8 mouse cellular contexts compared by ENCODE assay signal in the genomic region with DNA sequence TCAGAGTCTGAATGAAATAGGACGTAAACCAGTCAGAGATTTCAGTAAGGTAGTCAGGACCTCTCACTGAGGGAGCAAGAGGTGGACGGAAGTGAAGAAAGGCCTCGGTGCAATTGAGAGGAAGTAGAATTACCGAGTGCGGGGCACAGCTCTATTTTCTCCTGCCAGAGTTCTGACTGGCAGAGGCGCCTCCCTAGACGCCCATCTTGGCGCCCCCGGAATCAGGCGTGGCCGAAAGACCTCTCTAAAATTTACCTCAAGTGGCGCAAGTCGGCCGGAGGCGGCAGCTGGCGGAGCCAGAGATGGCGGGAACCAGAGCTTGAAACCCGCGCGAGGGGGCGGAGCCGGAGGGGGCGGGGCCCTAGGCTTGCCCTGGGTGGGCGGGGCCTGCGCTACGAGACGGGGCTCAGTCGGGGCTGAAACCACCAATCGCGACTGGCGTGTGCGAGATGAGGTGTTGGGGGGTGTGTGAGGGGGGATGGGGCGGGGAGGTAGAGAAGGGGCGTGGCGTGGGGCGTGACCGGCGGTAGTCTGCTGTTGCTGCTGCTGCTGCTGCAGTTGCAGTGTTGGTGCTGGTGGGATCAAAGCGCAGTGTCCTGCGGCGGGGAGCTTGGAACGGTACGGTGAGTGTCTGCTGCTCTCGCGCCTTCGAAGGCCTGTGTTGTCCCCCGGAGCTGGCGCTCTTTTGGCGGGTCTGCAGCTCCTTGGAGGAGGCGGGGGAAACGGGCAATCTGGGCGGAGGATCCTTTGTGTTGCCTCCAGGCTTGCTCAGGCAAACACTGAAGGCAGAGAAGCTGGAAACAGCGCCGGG. TPM values are rescaled to one million over a fixed set of nuclear protein-coding genes. Genes with fewer than 3 reads are reported as not detected.
DNase-seq lines count a peak whose midpoint lies in the region; ATAC-seq lines count a peak whose summit lies in the region.

A gene (minus strand): TSS at position 334 of the 811 bp plus-strand sequence.
A gene (plus strand): TSS at position 413 of the 811 bp plus-strand sequence.

- peaks cover 22% of the 10 kb centered on the region for H3K4me1 ChIP-seq in hindbrain, embryonic 15.5 days (replicated peaks)

- peak; percentile 93 for DNase-seq in T-cell, adult 2 months (ENCODE audit: low spot score)
- peak; percentile 89 to 96 for DNase-seq in cerebellum, postnatal 36 days
- DNase-seq in frontal cortex, postnatal 36 days (ENCODE audit: low spot score in 2 of 2): peak; percentile 90 to 91
- DNase-seq in left cerebral cortex, adult 18-20 months (ENCODE audit: low spot score in 2 of 2): peak; percentile 89 to 91
- DNase-seq in right cerebral cortex, adult 18-20 months: peak; percentile 93
- peak; percentile 81 for DNase-seq in urinary bladder, postnatal 10 days (ENCODE audit: low spot score)

- H3K79me2 ChIP-seq in macrophage (ENCODE audit: inconsistent target): peaks cover 44% of the 10 kb centered on the region; the same call in 1 of the 2 replicates

- WGBS in hindbrain, embryonic 15.5 days: 0% methylated on average over 52 of the region's 54 CpGs
- WGBS in macrophage (ENCODE audit: missing documents): under 1% methylated on average over 45 of the region's 54 CpGs

- H3K27ac ChIP-seq in hindbrain, embryonic 15.5 days (replicated peaks): peak within 1 kb of the TSS; percentile 94
- peak within 1 kb of the TSS; percentile 60 for H3K27ac ChIP-seq in macrophage

- peak within 1 kb of the TSS; percentile 80 for H3K4me2 ChIP-seq in hindbrain, embryonic 15.5 days

- no peaks in the 10 kb centered on the region for H3K36me3 ChIP-seq in hindbrain, embryonic 15.5 days
- no peaks in the 10 kb centered on the region for H3K36me3 ChIP-seq in macrophage (ENCODE audit: inconsistent target)

- peak within 1 kb of the TSS; percentile 88 for H3K9ac ChIP-seq in hindbrain, embryonic 15.5 days

- H3K27me3 ChIP-seq in hindbrain, embryonic 15.5 days: no peaks in the 10 kb centered on the region

- peak; percentile 99 for ATAC-seq in hindbrain, embryonic 15.5 days (ENCODE audit: low FRiP score, low read depth)

- H3K9me3 ChIP-seq in hindbrain, embryonic 15.5 days: no peaks in the 10 kb centered on the region

- H3K4me3 ChIP-seq in hindbrain, embryonic 15.5 days: peak within 1 kb of the TSS; percentile 79
- peak within 1 kb of the TSS; percentile 67 for H3K4me3 ChIP-seq in macrophage (ENCODE audit: inconsistent target)

RNA-seq across cellular contexts. Expression of the first gene that starts in this region (rescaled TPM):
- 7.4 and 8.8 TPM in 2 replicates for polyA plus RNA-seq in hindbrain, embryonic 15.5 days (2015; fragmentation: Nextera tagmentation; extraction: Ambion mirVana)
- total RNA-seq in left cerebral cortex, adult 18-20 months (2021): 1 to 10 TPM; 3.2 to 3.4 TPM
- 10 to 100 TPM in 21 of 26 experiments, 1 to 10 TPM in 5; 3.4 to 50.0 (median 28.1) TPM for total RNA-seq in macrophage (2018; cell fraction: chromatin; rRNA removed)
- total RNA-seq in macrophage (2018; cell fraction: cytosol; rRNA removed): 10 to 100 TPM in 3 of 26 experiments, 1 to 10 TPM in 23; 4.6 to 11.1 (median 7.9) TPM
- total RNA-seq in macrophage (2018; cell fraction: nucleus; rRNA removed): 10 to 100 TPM in 18 of 26 experiments, 1 to 10 TPM in 8; 2.9 to 36.3 (median 20.0) TPM
- 7.1 to 10.2 TPM (median 9.5 TPM) in 3 replicates for polyA plus RNA-seq in macrophage (2018)

RNA-seq across cellular contexts. Expression of the second gene that starts in this region (rescaled TPM):
- polyA plus RNA-seq in hindbrain, embryonic 15.5 days (2015; fragmentation: Nextera tagmentation; extraction: Ambion mirVana): 196 and 204 TPM in 2 replicates
- total RNA-seq in left cerebral cortex, adult 18-20 months (2021): 10 to 100 TPM; 12.7 to 13.2 TPM
- 10 to 100 TPM in 19 of 26 experiments, 1 to 10 TPM in 7; 2.5 to 43.2 (median 15.9) TPM for total RNA-seq in macrophage (2018; cell fraction: chromatin; rRNA removed)
- total RNA-seq in macrophage (2018; cell fraction: cytosol; rRNA removed): 10 to 100 TPM; 20.7 to 72.5 (median 35.0) TPM
- total RNA-seq in macrophage (2018; cell fraction: nucleus; rRNA removed): 10 to 100 TPM in 21 of 26 experiments, 1 to 10 TPM in 5; 7.2 to 57.9 (median 26.9) TPM
- polyA plus RNA-seq in macrophage (2018): 28.5 to 32.4 TPM (median 32.2 TPM) in 3 replicates

Comparison
In these comparisons a context has a peak if more than half of its experiments do, and no peak if none do; other contexts are left out.
1. Peak in every context shown above with its lines: DNase-seq, ATAC-seq, H3K4me3 ChIP-seq and H3K27ac ChIP-seq.